Mouse (Mus musculus): ENCODE measurements at regions not wholly inside any gene's neighbourhood (a gene's known extent, or its start where the extent isn't known, plus 50 kb on each side); places are given as distances from the start of the nearest gene placed in this dataset.
A peak's percentile ranks its signal among the peaks of the same experiment; 100 is the strongest.
"Not testable (repeated sequence)": the region's sequence is repeated elsewhere in the genome, so short reads cannot be mapped to it uniquely, and the experiment has no call there.

DNA sequence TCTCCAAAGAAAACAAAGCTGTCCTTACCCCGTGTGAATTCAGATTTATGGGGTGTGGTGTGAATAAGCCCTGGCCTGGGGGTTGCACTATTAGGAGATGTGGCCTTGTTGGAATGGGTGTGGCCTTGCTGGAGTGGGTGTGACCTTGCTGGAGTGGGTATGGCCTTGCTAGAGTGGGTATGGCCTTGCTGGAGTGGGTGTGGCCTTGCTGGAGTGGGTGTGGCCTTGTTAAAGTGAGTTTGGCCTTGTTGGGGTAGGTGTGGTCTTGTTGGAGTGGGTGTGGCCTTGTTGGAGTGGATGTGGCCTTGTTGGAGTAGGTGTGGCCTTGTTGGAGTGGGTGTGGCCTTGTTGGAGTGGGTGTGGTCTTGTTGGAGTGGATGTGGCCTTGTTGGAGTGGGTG, 387.8 kb downstream of the Ptpru start:
- H3K27ac ChIP-seq (ENCODE audit: poor library complexity, severe bottlenecking); H3K4me2 ChIP-seq; H3K4me1 ChIP-seq (replicated peaks); H3K27me3 ChIP-seq (replicated peaks); H3K9ac ChIP-seq; H3K36me3 ChIP-seq; H3K9me3 ChIP-seq (replicated peaks); ATAC-seq (ENCODE audit: insufficient number of reproducible peaks, low FRiP score); H3K4me3 ChIP-seq: not testable (repeated sequence)
- WGBS = 70% methylated on average over 1 of the region's 1 CpGs

DNA sequence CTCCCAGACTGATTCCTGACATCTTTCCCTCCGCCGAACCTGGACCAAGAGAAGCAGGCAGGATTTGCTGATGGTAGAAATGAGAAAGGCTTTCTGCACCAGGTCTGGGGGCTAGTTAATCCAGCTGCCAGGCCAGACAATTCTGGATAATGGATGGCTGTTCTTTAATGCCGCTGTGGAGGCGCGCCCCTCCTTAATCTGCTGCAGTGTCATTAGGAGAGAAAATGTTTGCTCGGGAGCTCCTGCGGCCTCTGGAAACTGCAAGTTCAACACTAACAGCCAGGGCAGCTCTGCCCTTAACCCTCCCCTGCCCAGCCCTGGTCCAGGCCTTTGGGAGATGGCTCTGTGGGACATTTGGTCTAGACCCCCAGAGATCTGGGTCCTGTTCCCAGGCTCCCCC, 380.5 kb downstream of the Ptpru start:
- ATAC-seq (ENCODE audit: insufficient number of reproducible peaks, low FRiP score) = no peak
- WGBS = 56% methylated on average over 7 of the region's 7 CpGs
- Histone ChIP-seq H3K27me3 (replicated peaks) (no peaks in the 10 kb centered on the region), H3K4me1 (replicated peaks) (peaks cover 6% of the 10 kb centered on the region; the same call in 1 of the 2 replicates), H3K4me3 (no peak overlapping the region), H3K4me2 (no peak overlapping the region), H3K27ac (ENCODE audit: poor library complexity, severe bottlenecking) (no peak overlapping the region), H3K36me3 (no peaks in the 10 kb centered on the region), H3K9ac (no peak overlapping the region), H3K9me3 (replicated peaks) (no peaks in the 10 kb centered on the region)

DNA sequence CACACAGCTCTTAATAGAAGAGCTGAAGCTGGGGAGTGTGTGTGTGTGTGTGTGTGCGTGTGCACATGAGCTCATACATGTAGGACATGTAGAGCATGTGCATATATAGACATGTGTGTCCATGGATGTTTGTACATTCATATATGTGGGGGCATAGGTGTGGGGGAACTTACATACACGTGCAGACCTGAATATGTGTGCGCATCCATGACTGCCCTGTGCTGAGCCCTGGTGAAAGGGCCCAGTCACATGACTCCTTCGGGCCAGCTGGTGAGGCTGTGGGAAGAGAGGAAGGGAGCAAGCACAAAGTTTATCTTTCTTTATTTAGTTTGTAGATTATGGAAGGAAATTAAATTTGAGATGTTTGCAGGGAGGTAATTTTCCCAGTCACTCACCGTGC, 378.3 kb downstream of the Ptpru start:
- WGBS = 73% methylated on average over 5 of the region's 5 CpGs
- H3K9ac ChIP-seq = no peak overlapping the region
- H3K27me3 ChIP-seq (replicated peaks) = no peaks in the 10 kb centered on the region
- H3K36me3 ChIP-seq = no peaks in the 10 kb centered on the region
- no peak overlapping the region for H3K27ac ChIP-seq (ENCODE audit: poor library complexity, severe bottlenecking)
- no peak overlapping the region for H3K4me3 ChIP-seq
- H3K4me2 ChIP-seq = no peak overlapping the region
- no peak for ATAC-seq (ENCODE audit: insufficient number of reproducible peaks, low FRiP score)
- H3K9me3 ChIP-seq (replicated peaks) = peaks cover 7% of the 10 kb centered on the region; the same call in 1 of the 2 replicates
- peaks cover 6% of the 10 kb centered on the region; the same call in 1 of the 2 replicates for H3K4me1 ChIP-seq (replicated peaks)

DNA sequence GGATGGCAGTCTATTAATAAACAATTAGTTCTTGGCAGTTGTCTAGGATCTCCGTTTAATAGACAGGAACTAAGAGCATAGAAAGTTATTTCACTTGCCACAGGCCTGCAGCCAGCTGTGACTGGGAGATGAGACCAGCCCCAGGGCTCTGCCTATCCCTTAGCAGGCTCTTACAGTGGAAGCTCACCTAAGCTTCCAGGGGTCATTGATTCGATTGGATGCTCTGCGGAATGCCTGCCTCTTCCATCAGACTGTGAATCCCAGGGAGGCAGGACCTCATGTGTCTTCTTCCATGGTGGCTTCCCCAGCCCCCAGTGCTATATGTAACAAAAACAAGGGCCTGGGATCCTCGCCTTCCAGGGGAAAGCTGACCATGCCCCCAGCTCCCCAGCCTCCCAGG, 376.8 kb downstream of the Ptpru start:
- Histone ChIP-seq H3K9ac (no peak overlapping the region), H3K27ac (ENCODE audit: poor library complexity, severe bottlenecking) (no peak overlapping the region), H3K9me3 (replicated peaks) (peaks cover 18% of the 10 kb centered on the region; the same call in 1 of the 2 replicates), H3K4me2 (no peak overlapping the region), H3K36me3 (no peaks in the 10 kb centered on the region), H3K4me1 (replicated peaks) (peaks cover 6% of the 10 kb centered on the region; the same call in 1 of the 2 replicates), H3K4me3 (no peak overlapping the region), H3K27me3 (replicated peaks) (no peaks in the 10 kb centered on the region)
- WGBS = 52% methylated on average over 4 of the region's 4 CpGs
- no peak for ATAC-seq (ENCODE audit: insufficient number of reproducible peaks, low FRiP score)

DNA sequence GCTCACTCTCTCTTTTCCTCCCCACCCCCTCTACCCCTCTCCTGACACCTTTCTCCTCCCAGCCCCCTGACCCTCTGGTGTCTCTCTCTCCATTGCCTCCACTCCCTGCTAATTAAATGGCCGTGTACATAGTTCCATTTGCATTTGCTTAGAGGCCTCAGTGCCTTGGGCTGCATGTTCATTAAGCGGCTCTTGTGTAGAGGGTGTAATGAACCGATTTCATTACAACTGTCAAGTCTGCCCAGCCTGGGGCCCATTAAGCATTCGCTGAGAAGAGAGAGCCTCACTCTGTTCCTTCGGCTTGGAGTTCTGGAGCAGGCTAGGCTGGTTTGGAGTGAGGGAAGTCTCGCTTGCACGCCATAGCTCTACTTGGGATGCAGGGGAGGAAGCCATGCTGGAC, 376.4 kb downstream of the Ptpru start:
- Histone ChIP-seq H3K27ac (ENCODE audit: poor library complexity, severe bottlenecking) (no peak overlapping the region), H3K27me3 (replicated peaks) (no peaks in the 10 kb centered on the region), H3K9me3 (replicated peaks) (peaks cover 21% of the 10 kb centered on the region; the same call in 1 of the 2 replicates), H3K4me3 (no peak overlapping the region), H3K36me3 (no peaks in the 10 kb centered on the region), H3K4me2 (no peak overlapping the region), H3K4me1 (replicated peaks) (peaks cover 6% of the 10 kb centered on the region; the same call in 1 of the 2 replicates), H3K9ac (no peak overlapping the region)
- 60% methylated on average over 7 of the region's 7 CpGs for WGBS
- ATAC-seq (ENCODE audit: insufficient number of reproducible peaks, low FRiP score) = no peak

DNA sequence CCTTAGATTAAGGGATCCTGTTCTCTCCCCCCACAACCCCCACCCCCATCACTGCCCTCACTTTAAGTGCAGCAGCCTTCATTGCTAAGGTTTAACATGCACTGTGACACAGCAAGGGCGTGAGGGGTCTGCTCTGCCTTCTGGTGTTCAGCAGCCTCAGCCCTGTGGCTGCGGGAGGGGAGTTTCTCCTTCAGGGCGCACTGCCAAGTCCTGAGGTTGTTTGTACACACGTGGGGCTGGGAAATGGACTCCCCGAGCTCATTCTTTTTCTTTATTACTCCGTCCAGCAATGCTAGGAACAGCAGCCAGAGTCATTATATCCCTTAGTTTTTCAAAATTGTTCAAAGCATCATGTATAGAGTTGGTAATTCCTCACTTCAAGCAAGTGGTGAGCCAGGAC, 363.1 kb downstream of the Ptpru start:
- Histone ChIP-seq H3K9me3 (replicated peaks) (no peaks in the 10 kb centered on the region), H3K9ac (no peak overlapping the region), H3K36me3 (no peaks in the 10 kb centered on the region), H3K27ac (ENCODE audit: poor library complexity, severe bottlenecking) (no peak overlapping the region), H3K27me3 (replicated peaks) (no peaks in the 10 kb centered on the region), H3K4me3 (no peak overlapping the region), H3K4me1 (replicated peaks) (no peaks in the 10 kb centered on the region), H3K4me2 (no peak overlapping the region)
- ATAC-seq (ENCODE audit: insufficient number of reproducible peaks, low FRiP score) = no peak
- WGBS = 67% methylated on average over 6 of the region's 6 CpGs

DNA sequence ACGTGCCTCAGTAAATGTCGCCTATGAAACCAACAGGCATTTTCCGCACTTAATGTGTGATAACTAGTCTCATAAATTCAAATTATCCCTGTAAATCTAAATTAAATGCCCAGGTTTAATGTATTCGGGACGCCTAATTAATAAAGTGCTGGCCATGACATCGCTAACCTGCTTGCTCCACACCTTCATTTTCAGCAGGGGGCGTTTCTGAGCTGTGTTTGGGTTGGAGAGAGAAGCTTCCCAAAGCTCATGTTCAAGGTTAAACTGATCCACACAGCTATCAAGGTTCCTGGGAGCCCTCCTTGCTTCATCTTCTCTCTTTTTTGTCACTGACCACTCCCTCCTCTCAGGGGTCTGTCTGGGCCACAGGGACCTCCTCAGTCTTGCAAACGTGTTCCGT, 359.2 kb downstream of the Ptpru start:
- Histone ChIP-seq H3K4me3 (no peak overlapping the region), H3K27ac (ENCODE audit: poor library complexity, severe bottlenecking) (no peak overlapping the region), H3K4me2 (no peak overlapping the region), H3K4me1 (replicated peaks) (no peaks in the 10 kb centered on the region), H3K9me3 (replicated peaks) (no peaks in the 10 kb centered on the region), H3K36me3 (no peaks in the 10 kb centered on the region), H3K27me3 (replicated peaks) (0 out of 2 replicates have a peak, but pooled peaks cover 14% of the 10 kb centered on the region), H3K9ac (no peak overlapping the region)
- ATAC-seq (ENCODE audit: insufficient number of reproducible peaks, low FRiP score) = no peak
- 55% methylated on average over 9 of the region's 9 CpGs for WGBS

DNA sequence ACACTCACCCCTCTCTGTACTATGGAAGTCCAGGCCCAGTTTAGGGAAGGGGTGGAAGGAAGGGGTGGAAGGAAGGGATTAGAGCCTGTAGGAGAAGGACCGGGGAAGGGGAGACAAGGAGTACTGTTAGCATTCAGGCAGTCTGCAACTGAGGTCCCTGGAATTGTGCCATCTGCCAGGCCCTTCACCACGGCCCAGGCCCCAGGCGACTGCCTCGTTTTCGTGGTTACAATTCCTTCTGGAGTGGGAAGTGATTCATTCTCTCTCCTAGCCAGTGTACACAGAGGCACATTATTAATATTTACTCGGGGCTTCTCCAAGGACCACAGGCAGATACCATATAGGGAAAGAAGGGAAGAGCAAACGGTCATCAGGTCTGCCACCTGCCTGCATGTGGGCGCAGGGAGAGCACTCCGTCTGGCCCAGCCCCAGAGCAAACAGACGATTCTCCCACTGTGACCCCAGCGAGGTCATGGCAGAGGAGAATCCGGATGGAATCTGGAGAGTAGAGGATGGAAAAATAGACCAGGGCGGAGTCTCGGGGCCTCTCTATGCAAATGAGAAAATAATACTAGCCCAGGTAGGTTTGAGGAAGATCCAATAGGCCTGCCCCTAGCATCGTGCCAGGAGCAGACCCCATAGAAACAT, 354.0 kb downstream of the Ptpru start:
- no peak overlapping the region for H3K4me3 ChIP-seq
- H3K27ac ChIP-seq (ENCODE audit: poor library complexity, severe bottlenecking) = no peak overlapping the region
- H3K36me3 ChIP-seq = no peaks in the 10 kb centered on the region
- H3K27me3 ChIP-seq (replicated peaks) = 0 out of 2 replicates have a peak, but pooled peaks cover 28% of the 10 kb centered on the region
- peaks cover 9% of the 10 kb centered on the region; the same call in 1 of the 2 replicates for H3K4me1 ChIP-seq (replicated peaks)
- H3K9me3 ChIP-seq (replicated peaks) = no peaks in the 10 kb centered on the region
- 54% methylated on average over 15 of the region's 15 CpGs for WGBS
- no peak overlapping the region for H3K4me2 ChIP-seq
- no peak for ATAC-seq (ENCODE audit: insufficient number of reproducible peaks, low FRiP score)
- H3K9ac ChIP-seq = no peak overlapping the region

DNA sequence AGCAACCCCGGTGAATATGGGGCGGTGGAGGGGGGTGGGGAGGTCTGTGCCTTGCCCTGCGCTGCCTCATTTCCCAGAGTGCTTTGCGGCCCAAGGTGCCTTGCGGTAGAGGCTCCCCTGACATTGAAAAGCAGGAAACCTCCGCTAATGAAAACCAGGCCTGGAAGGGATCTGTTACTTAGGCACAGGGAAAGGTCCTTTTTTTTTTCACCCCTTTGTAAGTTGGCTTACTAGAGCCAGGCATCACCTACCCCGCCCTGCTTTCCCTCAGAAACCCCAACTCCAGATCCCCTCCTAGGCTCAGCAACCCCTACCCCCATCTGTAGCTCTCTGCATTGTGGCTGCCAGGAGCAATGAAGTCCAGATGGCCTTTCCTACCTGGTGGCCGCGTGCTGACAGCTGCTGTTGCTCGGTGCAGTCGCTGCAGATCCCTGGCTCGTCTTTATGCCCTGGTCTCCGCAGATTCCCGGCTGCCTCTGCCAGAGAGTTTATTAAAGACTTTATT, 353.4 kb downstream of the Ptpru start:
- no peaks in the 10 kb centered on the region for H3K36me3 ChIP-seq
- peaks cover 9% of the 10 kb centered on the region; the same call in 1 of the 2 replicates for H3K4me1 ChIP-seq (replicated peaks)
- H3K9me3 ChIP-seq (replicated peaks) = no peaks in the 10 kb centered on the region
- H3K9ac ChIP-seq = no peak overlapping the region
- H3K4me2 ChIP-seq = no peak overlapping the region
- no peak overlapping the region for H3K27ac ChIP-seq (ENCODE audit: poor library complexity, severe bottlenecking)
- H3K4me3 ChIP-seq = no peak overlapping the region
- 24% methylated on average over 14 of the region's 14 CpGs for WGBS
- 0 out of 2 replicates have a peak, but pooled peaks cover 28% of the 10 kb centered on the region for H3K27me3 ChIP-seq (replicated peaks)
- ATAC-seq (ENCODE audit: insufficient number of reproducible peaks, low FRiP score) = no peak

DNA sequence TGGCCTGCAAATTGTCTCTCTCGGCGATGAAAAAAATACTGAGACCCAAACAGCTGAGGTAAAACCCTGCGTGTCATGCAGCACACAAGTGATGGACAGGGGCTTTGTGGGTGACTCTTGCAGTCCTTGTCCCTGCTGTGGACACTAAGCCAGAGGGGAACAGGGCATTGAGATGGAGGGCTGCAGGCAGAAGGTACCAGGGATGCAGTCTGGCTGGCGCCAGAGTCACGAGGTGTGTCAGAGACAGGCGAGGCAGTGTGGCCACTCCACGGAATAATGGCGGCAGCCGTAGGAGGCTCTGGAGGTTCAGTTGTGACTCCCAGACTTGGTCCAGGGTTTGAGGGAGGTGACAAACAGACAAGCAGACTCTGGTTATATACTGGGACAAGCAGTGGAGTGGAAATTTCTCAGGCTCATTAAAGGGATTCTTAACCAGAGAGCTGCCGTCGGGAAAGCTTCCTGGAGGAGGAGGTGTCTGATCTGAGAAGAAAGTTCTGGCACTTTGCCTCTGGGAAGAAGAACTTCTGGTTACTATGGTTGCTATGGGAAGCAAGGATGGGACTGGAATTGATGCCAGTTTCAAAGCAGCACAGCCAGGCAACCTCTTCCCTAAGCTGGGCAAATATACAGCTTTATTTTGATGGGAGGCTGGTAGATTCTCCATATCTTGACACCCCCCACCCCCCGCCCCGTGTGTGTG, 352.8 kb downstream of the Ptpru start:
- no peak overlapping the region for H3K27ac ChIP-seq (ENCODE audit: poor library complexity, severe bottlenecking)
- H3K36me3 ChIP-seq = no peaks in the 10 kb centered on the region
- H3K9ac ChIP-seq = no peak overlapping the region
- H3K9me3 ChIP-seq (replicated peaks) = no peaks in the 10 kb centered on the region
- no peak for ATAC-seq (ENCODE audit: insufficient number of reproducible peaks, low FRiP score)
- peaks cover 9% of the 10 kb centered on the region; the same call in 1 of the 2 replicates for H3K4me1 ChIP-seq (replicated peaks)
- H3K4me3 ChIP-seq = no peak overlapping the region
- H3K4me2 ChIP-seq = no peak overlapping the region
- 77% methylated on average over 13 of the region's 13 CpGs for WGBS
- 0 out of 2 replicates have a peak, but pooled peaks cover 28% of the 10 kb centered on the region for H3K27me3 ChIP-seq (replicated peaks)

DNA sequence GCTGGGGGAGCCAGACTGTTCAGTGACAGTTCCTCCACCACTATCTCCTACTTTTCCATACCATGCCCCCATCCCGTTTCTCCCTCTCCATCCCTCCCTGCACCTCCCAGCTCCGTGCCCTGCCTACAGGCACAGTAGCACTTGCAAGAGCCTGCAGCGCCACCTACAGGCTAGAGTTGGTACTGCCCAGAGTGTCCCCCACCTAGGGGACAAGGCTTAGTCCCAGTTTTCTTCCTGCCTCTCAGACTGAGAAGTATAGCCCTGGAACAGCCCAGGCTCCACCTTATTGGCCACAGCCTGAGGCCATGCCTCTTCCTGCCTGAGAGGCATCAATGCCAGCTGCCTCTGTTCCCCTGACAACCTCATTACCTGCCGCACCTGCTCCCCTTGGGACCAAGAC, 351.3 kb downstream of the Ptpru start:
- Histone ChIP-seq H3K27ac (ENCODE audit: poor library complexity, severe bottlenecking) (no peak overlapping the region), H3K4me3 (no peak overlapping the region), H3K27me3 (replicated peaks) (peaks cover 35% of the 10 kb centered on the region), H3K9me3 (replicated peaks) (no peaks in the 10 kb centered on the region), H3K36me3 (no peaks in the 10 kb centered on the region), H3K4me2 (no peak overlapping the region), H3K9ac (no peak overlapping the region), H3K4me1 (replicated peaks) (peaks cover 9% of the 10 kb centered on the region; the same call in 1 of the 2 replicates)
- peak; percentile 37; the same call in 1 of the 2 replicates for ATAC-seq (ENCODE audit: insufficient number of reproducible peaks, low FRiP score)
- 15% methylated on average over 4 of the region's 4 CpGs for WGBS
